Mouse (Mus musculus) hindbrain, embryonic 10.5 days (tissue): ENCODE results near the gene Tnr. TPM values are rescaled to one million over a fixed set of nuclear protein-coding genes. Genes with fewer than 3 reads are reported as not detected.

Source experiments
- DNase-seq: peaks from one replicate; pipeline ENCODE4 v3.0.0-alpha.2; 2017; ENCODE audit warnings: low spot score
- H3K27ac ChIP-seq: fragments of 300-500 bp; sonication (generic); 2 replicates; pipeline ENCODE4 v1.5.1; 2016; ENCODE audit warnings: mild to moderate bottlenecking, moderate library complexity
- H3K27me3 ChIP-seq: fragments of 300-500 bp; sonication (generic); 2 replicates; pipeline ENCODE4 v1.6.1; 2016; ENCODE audit warnings: mild to moderate bottlenecking; ENCODE audit not compliant: poor library complexity, insufficient read depth, severe bottlenecking
- H3K36me3 ChIP-seq: fragments of 300-500 bp; sonication (generic); 2 replicates; pipeline ENCODE4 v1.6.1; 2016; ENCODE audit warnings: mild to moderate bottlenecking, moderate library complexity
- H3K4me1 ChIP-seq: fragments of 300-500 bp; sonication (generic); replicated peaks from 2 replicates; pipeline ENCODE4 v1.6.1; 2016; ENCODE audit warnings: mild to moderate bottlenecking
- H3K4me3 ChIP-seq: fragments of 300-500 bp; sonication (generic); 2 replicates; pipeline ENCODE4 v1.5.1; 2016; ENCODE audit warnings: mild to moderate bottlenecking, moderate library complexity
- H3K9me3 ChIP-seq: fragments of 300-500 bp; sonication (generic); 2 replicates; pipeline ENCODE4 v1.6.1; 2016; ENCODE audit warnings: mild to moderate bottlenecking, moderate library complexity
- WGBS: fragments of 180-500 bp; shearing (Covaris S2); methylation state at CpG from one replicate; pipeline ENCODE4 v1.1.7; 2016; 5-methylcytosine and 5-hydroxymethylcytosine counted together
- polyA plus RNA-seq: library from polyadenylated mRNA; unstranded; fragments of >200 nt; fragmentation: Nextera tagmentation; extraction: Ambion mirVana; gene quantifications from 2 replicates; pipeline ENCODE4 v1.2.1, GENCODE M21; 2016

Tnr gene
- polyA plus RNA-seq, 1 experiment from 2014 or later, result 0.20 TPM

DNA sequence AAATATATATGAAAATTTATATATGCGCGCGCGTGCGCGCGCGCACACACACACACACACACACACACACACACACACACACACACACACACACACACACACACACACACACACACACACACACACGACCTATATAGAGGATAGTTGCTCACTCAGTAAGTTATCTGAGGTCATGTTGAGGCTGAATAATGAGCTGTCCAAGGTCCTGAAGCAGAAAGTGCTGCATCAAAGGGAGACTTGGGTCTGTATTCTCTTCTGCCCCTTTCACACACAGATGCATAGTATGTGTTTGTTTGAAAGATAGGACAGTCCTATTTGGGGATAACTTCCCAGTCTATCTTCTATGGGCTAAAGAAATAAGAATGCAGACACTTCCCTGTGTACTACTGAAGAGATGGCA lies 178.5 kb downstream of the Tnr start:
- DNase-seq, result peak; percentile 18
- Histone ChIP-seq H3K4me3 (no peak overlapping the region), H3K9me3 (no peaks in the 10 kb centered on the region), H3K27ac (no peak overlapping the region), H3K27me3 (no peaks in the 10 kb centered on the region), H3K4me1 (no peaks in the 10 kb centered on the region), H3K36me3 (no peaks in the 10 kb centered on the region)
- 89% methylated on average over 8 of the region's 9 CpGs for WGBS

DNA sequence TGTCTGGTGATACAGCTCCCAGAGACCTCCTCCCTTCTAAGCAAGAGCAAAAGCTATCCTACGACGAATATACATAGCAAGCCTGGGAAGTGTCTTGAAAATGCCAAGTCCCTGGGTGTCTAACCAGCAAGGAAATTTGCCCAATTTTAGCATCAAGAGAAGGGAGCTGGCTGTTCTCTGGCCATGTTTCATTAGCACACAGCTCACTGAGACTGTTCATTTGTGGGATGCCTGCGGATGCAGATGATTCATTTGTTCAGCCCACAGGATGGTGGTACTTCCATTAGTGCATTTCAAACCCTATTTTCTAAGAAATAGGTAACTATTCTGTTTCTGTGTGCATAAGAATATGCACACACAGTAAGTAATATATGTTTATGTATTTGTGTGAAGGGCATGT lies 181.4 kb downstream of the Tnr start:
- no peaks in the 10 kb centered on the region for H3K9me3 ChIP-seq
- 90% methylated on average over 3 of the region's 3 CpGs for WGBS
- no peak overlapping the region for H3K4me3 ChIP-seq
- H3K36me3 ChIP-seq, result no peaks in the 10 kb centered on the region
- DNase-seq, result no peak
- H3K4me1 ChIP-seq, result no peaks in the 10 kb centered on the region
- no peaks in the 10 kb centered on the region for H3K27me3 ChIP-seq
- H3K27ac ChIP-seq, result no peak overlapping the region

DNA sequence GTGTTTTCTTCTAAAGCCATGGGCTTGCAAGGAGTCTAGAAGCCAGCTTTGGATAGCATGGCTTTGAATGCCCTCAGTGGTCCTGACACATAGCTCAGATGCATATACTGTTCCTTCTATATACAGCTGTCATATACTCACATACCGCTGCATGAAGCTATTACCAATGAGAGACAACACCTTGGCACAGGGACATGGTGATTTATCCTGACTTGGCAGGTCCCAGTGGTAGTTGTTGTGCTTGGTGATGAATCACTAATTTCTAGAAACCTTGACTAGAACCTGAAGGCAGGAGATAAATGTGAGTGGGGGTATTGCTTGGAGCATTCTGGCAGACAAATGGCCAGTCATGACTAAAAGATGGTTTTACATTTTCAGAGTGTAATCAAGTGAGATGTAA lies 192.7 kb downstream of the Tnr start:
- WGBS, result 88% methylated on average over 1 of the region's 1 CpGs
- Histone ChIP-seq H3K27ac (no peak overlapping the region), H3K36me3 (no peaks in the 10 kb centered on the region), H3K4me1 (no peaks in the 10 kb centered on the region), H3K4me3 (no peak overlapping the region), H3K27me3 (no peaks in the 10 kb centered on the region), H3K9me3 (no peaks in the 10 kb centered on the region)
- no peak for DNase-seq

DNA sequence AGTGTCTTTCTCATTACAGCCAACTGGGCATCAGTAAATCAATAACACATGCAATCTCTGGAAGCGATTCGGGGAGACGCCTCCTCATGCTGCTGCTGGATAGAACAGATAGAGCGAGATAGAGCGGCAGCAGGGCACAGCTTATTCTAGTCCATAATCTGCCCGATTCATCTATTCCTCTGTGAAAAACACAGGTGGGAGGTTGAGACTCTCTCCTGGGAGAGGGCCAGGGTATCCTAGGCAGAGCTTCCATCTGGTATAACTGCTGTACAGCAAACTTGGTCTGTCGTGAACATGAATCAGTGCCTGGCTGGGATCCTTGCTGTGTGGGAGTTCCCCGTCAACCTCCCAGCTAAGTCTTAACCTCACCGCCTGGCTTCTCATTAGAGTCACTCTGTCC lies 193.4 kb downstream of the Tnr start:
- DNase-seq, result no peak
- Histone ChIP-seq H3K4me1 (no peaks in the 10 kb centered on the region), H3K27me3 (no peaks in the 10 kb centered on the region), H3K4me3 (no peak overlapping the region), H3K36me3 (no peaks in the 10 kb centered on the region), H3K27ac (no peak overlapping the region), H3K9me3 (no peaks in the 10 kb centered on the region)
- WGBS, result 85% methylated on average over 9 of the region's 9 CpGs

DNA sequence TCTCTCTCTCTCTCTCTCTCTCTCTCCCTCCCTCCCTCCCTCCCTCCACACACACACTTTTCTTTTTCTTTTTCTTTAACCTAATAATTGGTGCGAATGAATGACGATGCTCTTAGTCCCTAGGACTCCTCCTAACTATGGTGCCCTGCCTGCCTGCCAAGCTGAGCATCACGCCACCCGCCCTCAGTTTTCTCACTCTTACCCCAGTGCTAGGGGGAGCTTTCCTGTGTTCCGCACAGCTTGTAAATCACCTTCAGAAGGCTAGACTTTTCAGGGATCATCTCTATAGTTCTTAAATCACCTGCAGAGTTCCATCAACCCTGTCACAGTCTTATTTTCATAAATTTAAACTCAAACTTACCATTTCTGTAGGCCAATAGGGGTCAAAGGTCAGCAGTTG lies 200.2 kb downstream of the Tnr start:
- WGBS, result 91% methylated on average over 5 of the region's 5 CpGs
- H3K9me3 ChIP-seq, result no peaks in the 10 kb centered on the region
- H3K4me3 ChIP-seq, result no peak overlapping the region
- DNase-seq, result no peak
- H3K36me3 ChIP-seq, result no peaks in the 10 kb centered on the region
- no peak overlapping the region for H3K27ac ChIP-seq
- no peaks in the 10 kb centered on the region for H3K27me3 ChIP-seq
- H3K4me1 ChIP-seq, result no peaks in the 10 kb centered on the region

DNA sequence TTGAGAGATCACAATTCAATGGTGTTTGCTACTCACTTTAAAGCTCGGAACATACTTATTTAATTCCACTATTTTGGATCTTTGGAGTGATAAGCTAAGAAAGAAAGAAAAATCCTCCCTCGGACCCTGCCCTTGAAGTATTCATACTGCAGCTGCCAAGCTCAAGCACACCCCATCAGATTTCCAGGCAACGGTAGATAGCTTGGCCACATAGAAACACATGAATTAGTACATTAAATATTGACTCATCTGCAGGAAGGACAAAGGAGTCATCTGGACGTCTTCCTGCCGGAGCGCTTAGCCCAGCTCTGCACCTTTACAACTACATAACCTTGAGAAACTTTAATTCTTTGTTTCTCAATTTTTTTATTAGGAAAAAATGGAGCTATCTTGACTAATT lies 205.7 kb downstream of the Tnr start:
- Histone ChIP-seq H3K9me3 (no peaks in the 10 kb centered on the region), H3K4me1 (no peaks in the 10 kb centered on the region), H3K36me3 (no peaks in the 10 kb centered on the region), H3K27me3 (no peaks in the 10 kb centered on the region), H3K4me3 (no peak overlapping the region), H3K27ac (no peak overlapping the region)
- DNase-seq, result no peak
- 93% methylated on average over 6 of the region's 6 CpGs for WGBS

DNA sequence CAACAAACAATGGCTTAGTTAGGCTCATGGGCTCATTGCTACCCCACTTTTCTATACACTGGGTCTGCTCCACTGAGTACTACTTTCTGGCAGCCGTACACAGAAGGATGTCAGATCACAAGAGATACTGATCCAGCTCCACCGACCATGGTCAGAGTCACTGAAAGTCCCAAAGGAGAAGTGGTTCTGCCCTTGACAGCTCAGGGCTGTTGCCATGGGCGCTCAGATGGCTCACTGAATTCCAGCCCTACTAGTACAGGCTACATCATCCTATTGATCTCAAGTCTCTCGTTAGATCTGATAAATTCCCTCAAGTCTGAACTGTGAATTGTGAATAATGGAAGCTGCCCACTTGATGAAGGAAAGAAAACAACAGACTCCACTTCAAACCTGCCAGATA lies 207.3 kb downstream of the Tnr start:
- Histone ChIP-seq H3K36me3 (no peaks in the 10 kb centered on the region), H3K27ac (no peak overlapping the region), H3K4me1 (no peaks in the 10 kb centered on the region), H3K27me3 (no peaks in the 10 kb centered on the region), H3K4me3 (no peak overlapping the region), H3K9me3 (no peaks in the 10 kb centered on the region)
- WGBS, result 74% methylated on average over 4 of the region's 4 CpGs
- DNase-seq, result no peak

DNA sequence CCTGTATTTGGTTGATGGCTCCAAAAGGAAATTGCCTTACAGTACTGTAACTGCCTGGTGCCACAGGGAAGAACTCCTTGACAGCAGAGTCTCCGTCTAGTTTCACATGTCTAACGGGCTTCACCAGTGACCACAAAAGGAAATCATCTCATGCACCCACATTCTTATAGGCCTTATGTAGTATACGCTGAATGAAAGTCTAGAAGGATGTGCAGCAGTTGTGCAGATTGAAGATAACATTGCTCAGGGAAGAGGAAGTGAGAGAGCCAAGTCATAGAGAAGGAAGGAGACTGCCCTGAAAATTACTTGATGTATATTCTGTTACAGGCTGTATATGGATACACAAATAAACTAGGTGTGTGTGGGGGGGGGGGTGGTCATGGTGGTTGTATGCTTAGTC lies 211.5 kb downstream of the Tnr start:
- DNase-seq, result no peak
- Histone ChIP-seq H3K4me1 (no peaks in the 10 kb centered on the region), H3K4me3 (no peak overlapping the region), H3K9me3 (no peaks in the 10 kb centered on the region), H3K36me3 (no peaks in the 10 kb centered on the region), H3K27me3 (no peaks in the 10 kb centered on the region), H3K27ac (no peak overlapping the region)
- WGBS, result 86% methylated on average over 3 of the region's 3 CpGs

DNA sequence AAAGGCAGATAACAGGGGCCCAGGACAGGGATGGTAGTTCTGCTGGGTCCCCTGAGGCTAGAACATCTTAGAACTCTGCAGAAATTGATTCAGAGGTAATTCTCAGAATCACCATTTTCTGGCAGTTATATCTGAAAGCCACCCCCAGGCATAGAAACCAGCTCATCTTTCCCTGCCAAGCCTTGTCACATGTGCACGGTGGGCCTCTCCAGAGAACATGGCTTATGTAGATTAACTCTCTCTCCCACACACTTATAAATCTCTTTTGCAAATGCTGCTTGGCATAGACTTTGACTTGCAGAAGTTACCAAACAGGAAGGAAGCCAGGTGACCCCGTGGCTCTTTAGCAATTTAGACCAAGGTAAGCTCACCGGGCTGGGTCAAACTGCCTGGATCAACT lies 215.9 kb downstream of the Tnr start:
- Histone ChIP-seq H3K27me3 (no peaks in the 10 kb centered on the region), H3K27ac (no peak overlapping the region), H3K9me3 (no peaks in the 10 kb centered on the region), H3K4me1 (peaks cover 7% of the 10 kb centered on the region; the same call in 1 of the 2 replicates), H3K4me3 (no peak overlapping the region), H3K36me3 (no peaks in the 10 kb centered on the region)
- no peak for DNase-seq
- WGBS, result 87% methylated on average over 3 of the region's 3 CpGs

DNA sequence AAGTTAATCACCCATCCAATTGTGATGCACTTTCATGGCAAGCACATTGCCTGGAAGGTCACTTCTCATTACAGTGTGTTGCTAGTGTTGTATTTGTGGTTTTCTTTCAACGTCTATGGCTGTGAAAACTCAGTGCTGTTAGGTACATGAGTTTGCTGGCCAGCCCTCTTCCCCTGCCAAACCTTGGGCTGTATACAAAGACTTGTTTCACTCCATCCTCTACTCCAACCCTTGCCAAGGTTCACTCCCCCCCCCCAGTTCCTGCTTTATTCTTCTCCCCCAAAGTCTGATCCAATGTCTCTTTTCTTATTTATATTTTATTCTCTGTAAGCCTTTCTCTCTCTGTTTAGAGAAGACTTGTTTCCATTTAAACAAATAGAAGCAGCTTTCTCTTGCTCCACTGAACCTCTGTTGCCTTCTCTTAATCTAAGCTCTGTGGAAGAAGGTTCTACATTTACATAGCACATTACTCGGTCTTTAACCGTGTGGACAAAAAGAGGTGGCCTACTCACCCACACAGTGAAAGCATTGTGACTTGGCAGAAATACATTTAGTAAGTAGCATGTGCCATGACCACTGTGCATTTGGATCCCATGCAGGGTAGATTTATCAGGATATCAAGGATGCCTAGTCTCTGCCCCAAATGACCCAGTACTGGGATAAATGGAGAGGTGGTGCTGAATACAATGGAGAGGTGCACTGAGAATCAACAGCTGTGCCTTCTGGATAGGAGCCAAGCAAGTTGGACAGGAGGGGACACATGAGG lies 217.9 kb downstream of the Tnr start:
- Histone ChIP-seq H3K4me1 (peaks cover 7% of the 10 kb centered on the region; the same call in 1 of the 2 replicates), H3K27me3 (no peaks in the 10 kb centered on the region), H3K4me3 (no peak overlapping the region), H3K9me3 (no peaks in the 10 kb centered on the region), H3K27ac (no peak overlapping the region), H3K36me3 (no peaks in the 10 kb centered on the region)
- WGBS, result 66% methylated on average over 3 of the region's 3 CpGs
- DNase-seq, result no peak

DNA sequence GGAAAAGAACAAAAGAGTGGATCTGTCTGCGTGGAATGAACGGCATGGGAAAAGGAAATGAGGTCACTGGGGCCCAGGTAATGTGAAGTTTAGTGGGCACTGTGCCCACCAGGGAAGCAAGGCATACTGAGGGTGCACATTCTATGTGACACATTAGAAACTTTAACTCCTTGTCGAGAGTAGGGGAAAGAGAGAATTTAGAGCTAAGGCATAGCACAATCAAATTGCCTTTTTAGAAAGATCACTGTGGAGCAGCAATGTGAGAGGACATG lies 218.4 kb downstream of the Tnr start:
- Histone ChIP-seq H3K4me1 (peaks cover 7% of the 10 kb centered on the region; the same call in 1 of the 2 replicates), H3K4me3 (no peak overlapping the region), H3K27ac (no peak overlapping the region), H3K9me3 (no peaks in the 10 kb centered on the region), H3K36me3 (no peaks in the 10 kb centered on the region), H3K27me3 (no peaks in the 10 kb centered on the region)
- DNase-seq, result no peak
- WGBS, result 83% methylated on average over 3 of the region's 3 CpGs

DNA sequence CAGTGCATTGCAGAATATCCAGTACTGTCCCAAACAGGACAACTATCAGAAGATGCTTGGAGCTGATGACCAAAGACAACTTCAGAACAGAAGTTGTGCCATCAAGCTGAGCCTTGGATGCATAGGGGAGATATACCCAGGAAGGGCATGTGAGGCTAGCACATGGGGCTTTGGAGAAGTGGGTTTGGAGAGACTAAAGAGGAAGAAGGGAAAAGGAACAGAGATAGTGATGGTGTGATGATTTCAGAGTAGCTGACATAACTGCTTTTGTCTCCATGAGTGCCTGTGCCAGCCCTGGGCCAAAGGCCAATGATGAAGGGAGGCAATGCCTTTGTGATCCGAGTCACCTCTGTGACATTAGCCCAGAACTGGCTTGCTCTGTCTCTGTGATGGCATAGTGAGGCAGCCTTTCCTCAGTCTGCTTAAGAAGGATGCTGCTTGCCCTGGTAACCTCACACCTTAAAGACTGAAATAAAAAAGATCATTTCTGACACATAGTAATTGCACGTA lies 220.2 kb downstream of the Tnr start:
- Histone ChIP-seq H3K36me3 (no peaks in the 10 kb centered on the region), H3K27ac (no peak overlapping the region), H3K27me3 (no peaks in the 10 kb centered on the region), H3K4me3 (no peak overlapping the region), H3K4me1 (peaks cover 11% of the 10 kb centered on the region), H3K9me3 (no peaks in the 10 kb centered on the region)
- 76% methylated on average over 2 of the region's 2 CpGs for WGBS
- DNase-seq, result no peak

DNA sequence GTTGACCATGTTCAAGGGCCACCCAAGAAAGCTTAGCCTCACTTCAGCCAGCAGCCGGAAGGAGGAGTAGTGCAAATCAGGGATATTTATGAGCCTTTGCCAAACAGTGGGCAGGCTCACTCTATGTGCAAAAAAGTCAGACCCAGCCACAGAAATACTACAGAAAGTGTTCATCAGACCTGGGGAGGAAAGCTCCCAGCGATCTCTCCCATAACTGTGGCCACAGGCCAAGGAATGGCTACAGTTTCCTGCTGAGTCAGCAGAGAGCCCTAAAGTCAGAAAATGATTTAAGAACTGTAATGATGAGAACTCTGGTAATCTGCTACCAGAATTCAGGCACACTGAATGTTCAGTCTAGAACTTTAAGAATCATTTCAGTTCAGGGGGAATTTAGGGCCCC lies 221.7 kb downstream of the Tnr start:
- H3K4me3 ChIP-seq, result no peak overlapping the region
- WGBS, result 96% methylated on average over 2 of the region's 2 CpGs
- H3K9me3 ChIP-seq, result no peaks in the 10 kb centered on the region

DNA sequence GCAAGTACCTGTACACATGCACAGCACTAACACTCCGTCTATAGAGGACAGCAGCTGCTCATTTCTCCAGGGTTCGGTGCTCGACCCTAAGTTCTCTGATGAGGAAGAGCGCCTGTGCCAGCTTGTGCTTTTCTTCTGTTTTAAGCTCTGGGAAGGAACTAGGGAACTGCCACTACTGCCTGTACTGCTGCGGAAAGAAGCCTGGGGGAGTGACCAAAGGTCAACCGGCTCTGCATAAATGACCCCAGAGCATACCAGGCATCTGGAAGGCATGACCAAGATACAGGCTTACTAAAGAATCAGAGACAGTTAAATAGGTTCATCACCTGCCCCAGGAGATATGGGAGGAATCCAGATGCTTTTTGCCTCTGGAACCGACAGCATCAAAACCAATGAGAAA lies 224.4 kb downstream of the Tnr start:
- no peak overlapping the region for H3K4me3 ChIP-seq
- no peaks in the 10 kb centered on the region for H3K9me3 ChIP-seq
- peaks cover 8% of the 10 kb centered on the region for H3K4me1 ChIP-seq
- H3K36me3 ChIP-seq, result no peaks in the 10 kb centered on the region
- no peaks in the 10 kb centered on the region for H3K27me3 ChIP-seq
- no peak for DNase-seq
- 65% methylated on average over 7 of the region's 7 CpGs for WGBS
- H3K27ac ChIP-seq, result no peak overlapping the region

More for the DNA sequence above, 221.7 kb downstream of the Tnr start:
- no peak for DNase-seq
- no peaks in the 10 kb centered on the region for H3K36me3 ChIP-seq
- H3K27ac ChIP-seq, result no peak overlapping the region
- H3K27me3 ChIP-seq, result no peaks in the 10 kb centered on the region
- peaks cover 11% of the 10 kb centered on the region for H3K4me1 ChIP-seq
